Mouse (Mus musculus) heart, adult 9 months (tissue): ENCODE data around the gene Zfp212.
A peak's percentile ranks its signal among the peaks of the same experiment; 100 is the strongest.

Experiments
- DNase-seq, 2 experiments: peaks; one replicate each; pipeline ENCODE4 v3.0.0; 2022; ENCODE audit warnings: low spot score in 2 of 2

Gene Zfp212

GRCm38 (mm10) chr6:47920447-47921340 lies at the start of gene Zfp212:
Zfp212 (plus strand) TSS chr6:47920476.
- DNase-seq = peak; percentile 76 to 88

GRCm38 (mm10) chr6:47872266-47872665 lies 48.0 kb upstream of the Zfp212 start:
- no peak for DNase-seq

- no peak for DNase-seq
These were observed 43.2 kb upstream of the Zfp212 start, which contains the start of gene Zfp282 for GRCm38 (mm10) chr6:47877058-47877457. Zfp282 (plus strand) TSS chr6:47877204.

- peak; percentile 92 to 93 for DNase-seq
These were observed 42.7 kb upstream of the Zfp212 start for GRCm38 (mm10) chr6:47877461-47878132.

- no peak for DNase-seq
These were observed 42.2 kb upstream of the Zfp212 start for GRCm38 (mm10) chr6:47878133-47878514.

- no peak for DNase-seq
These were observed 41.7 kb upstream of the Zfp212 start for GRCm38 (mm10) chr6:47878593-47878992.

GRCm38 (mm10) chr6:47879049-47879716 lies 41.1 kb upstream of the Zfp212 start:
- no peak for DNase-seq

GRCm38 (mm10) chr6:47880166-47880565 lies 40.1 kb upstream of the Zfp212 start:
- no peak for DNase-seq

- peak in 1 of 2 experiments; percentile 10 for DNase-seq
These were observed 31.4 kb upstream of the Zfp212 start for GRCm38 (mm10) chr6:47888812-47889383.

GRCm38 (mm10) chr6:47899416-47899815 lies 20.9 kb upstream of the Zfp212 start:
- no peak for DNase-seq

- peak; percentile 12 to 23 for DNase-seq
These were observed 16.7 kb upstream of the Zfp212 start for GRCm38 (mm10) chr6:47903587-47903986.

- DNase-seq = no peak
These were observed 15.9 kb upstream of the Zfp212 start for GRCm38 (mm10) chr6:47904361-47904760.

- DNase-seq = no peak
These were observed 15.2 kb upstream of the Zfp212 start for GRCm38 (mm10) chr6:47904917-47905695.

GRCm38 (mm10) chr6:47906326-47906725 lies 13.9 kb upstream of the Zfp212 start:
- DNase-seq = no peak

GRCm38 (mm10) chr6:47909007-47909406 lies 11.3 kb upstream of the Zfp212 start:
- no peak for DNase-seq

GRCm38 (mm10) chr6:47911650-47912049 lies 8.6 kb upstream of the Zfp212 start:
- no peak for DNase-seq

GRCm38 (mm10) chr6:47912991-47913390 lies 7.3 kb upstream of the Zfp212 start:
- no peak for DNase-seq

GRCm38 (mm10) chr6:47917051-47917450 lies 3.2 kb upstream of the Zfp212 start:
- DNase-seq = no peak

- DNase-seq = no peak
These were observed 1.5 kb upstream of the Zfp212 start for GRCm38 (mm10) chr6:47918768-47919274.

GRCm38 (mm10) chr6:47919646-47920446 lies 430 bp upstream of the Zfp212 start:
- no peak for DNase-seq
